Mouse (Mus musculus): Measurements from ENCODE around the gene Pdcd6ip. TPM values are rescaled to one million over a fixed set of nuclear protein-coding genes. Genes with fewer than 3 reads are reported as not detected.
A peak's percentile ranks its signal among the peaks of the same experiment; 100 is the strongest.

Gene Pdcd6ip
- total RNA-seq, 2 experiments from 2014 or later = 57.2 to 65.0 TPM

DNA sequence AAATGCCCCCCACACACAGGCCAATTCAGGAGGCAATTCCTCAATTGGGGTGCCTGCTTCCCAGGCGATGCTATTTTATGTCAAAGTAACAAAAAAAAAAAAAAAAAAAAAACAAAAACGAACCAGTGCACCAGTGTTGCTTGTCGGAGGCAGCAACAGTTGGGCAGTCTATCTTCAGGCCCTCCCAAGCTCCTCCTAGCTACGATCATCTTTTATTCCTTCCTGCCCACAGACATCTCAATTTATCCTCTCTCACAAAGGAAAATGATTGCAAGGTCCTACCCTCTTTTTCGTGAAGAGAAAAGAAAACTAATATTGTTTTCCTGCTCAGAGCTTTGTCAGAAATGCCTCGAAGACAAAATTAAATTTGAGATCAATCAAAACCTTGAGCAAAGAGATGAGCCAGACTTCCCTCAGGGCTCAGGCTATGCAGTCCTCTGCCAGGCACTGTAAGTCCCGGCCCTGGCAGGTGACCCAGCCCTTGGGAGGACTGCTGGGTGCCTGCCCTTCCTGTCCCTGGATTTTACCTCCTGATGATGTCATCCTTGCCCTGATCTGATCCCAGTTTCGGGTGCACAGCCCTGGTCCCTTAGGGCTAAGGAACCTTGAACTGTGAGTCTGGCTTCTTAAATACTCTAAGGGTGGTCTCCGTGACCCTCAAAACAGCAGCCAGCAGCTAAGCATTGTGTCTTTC is 75.6 kb downstream of the Pdcd6ip start:
- intact Hi-C loops (cut with DNase I) = no loop called here
- no peak for DNase-seq

DNA sequence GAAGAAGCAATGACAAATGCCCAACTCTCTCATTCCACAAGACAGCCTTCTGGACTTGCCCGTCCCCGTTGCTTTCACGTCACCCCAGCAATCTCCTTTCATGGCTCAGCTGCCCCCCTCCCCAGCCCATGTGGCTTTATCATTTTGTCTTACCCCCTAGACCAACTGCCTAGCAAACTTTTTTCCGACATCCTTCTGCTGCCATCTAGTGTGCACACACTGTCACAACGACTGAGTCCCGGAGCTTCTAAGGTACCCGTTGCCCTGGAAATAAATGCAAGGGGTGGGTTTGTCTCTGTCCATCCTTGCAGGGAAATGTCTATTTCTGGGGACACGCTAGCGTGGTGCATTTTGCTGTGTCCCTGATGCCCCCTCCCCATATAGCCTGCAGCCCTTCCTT is 78.4 kb downstream of the Pdcd6ip start:
- intact Hi-C loops (cut with DNase I) = loop anchor here (1.0 to 5.0 kb wide), 2 partner anchors 101 to 207 kb away; no protein-coding TSS in a partner anchor

DNA sequence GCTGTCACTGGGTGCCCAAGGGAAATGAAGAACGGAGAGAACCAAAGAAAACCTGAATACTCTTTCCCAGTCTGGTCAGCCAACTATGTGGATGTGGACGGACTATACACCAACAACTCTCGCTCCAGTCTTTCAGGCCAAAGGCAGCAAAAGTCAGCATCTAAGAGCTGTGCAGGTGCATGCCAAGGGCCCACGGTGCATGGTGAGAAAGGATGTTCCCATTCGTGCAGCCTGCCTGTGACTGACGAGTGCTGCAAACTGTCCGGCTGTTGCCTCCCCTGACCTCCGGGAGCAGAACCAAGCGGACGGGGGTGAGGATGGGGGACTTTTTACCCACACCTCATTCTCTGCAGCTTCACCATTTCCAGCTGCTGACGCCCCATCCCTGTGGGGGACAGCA is 78.9 kb downstream of the Pdcd6ip start:
- no peak for DNase-seq

More for the DNA sequence above, 78.4 kb downstream of the Pdcd6ip start:
- DNase-seq = peak in 1 of 2 experiments; percentile 20

DNA sequence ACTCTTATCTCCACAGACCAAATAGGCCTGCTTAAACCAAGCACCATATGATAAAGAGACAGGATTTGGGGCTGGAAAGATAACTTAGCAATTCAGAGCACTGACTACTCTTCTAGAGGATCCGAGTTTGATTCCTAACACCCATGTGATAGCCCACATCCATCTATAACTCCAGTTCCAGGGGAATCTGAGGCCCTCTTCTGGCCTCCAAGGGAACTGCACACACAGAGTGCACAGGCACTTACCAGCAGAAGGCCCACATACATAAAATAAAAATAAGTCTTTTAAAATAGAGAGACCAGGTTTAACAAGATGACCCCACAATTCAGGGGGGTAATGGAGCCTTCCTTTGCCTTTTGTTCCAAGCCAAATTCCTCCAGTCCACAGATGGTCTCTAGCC is 79.3 kb downstream of the Pdcd6ip start:
- intact Hi-C loops (cut with DNase I) = loop anchor here (1.0 to 5.0 kb wide), 2 partner anchors 100 to 206 kb away; no protein-coding TSS in a partner anchor
- DNase-seq = no peak

More for the DNA sequence above, 78.9 kb downstream of the Pdcd6ip start:
- intact Hi-C loops (cut with DNase I) = loop anchor here (1.0 to 5.0 kb wide), 2 partner anchors 101 to 207 kb away; no protein-coding TSS in a partner anchor

DNA sequence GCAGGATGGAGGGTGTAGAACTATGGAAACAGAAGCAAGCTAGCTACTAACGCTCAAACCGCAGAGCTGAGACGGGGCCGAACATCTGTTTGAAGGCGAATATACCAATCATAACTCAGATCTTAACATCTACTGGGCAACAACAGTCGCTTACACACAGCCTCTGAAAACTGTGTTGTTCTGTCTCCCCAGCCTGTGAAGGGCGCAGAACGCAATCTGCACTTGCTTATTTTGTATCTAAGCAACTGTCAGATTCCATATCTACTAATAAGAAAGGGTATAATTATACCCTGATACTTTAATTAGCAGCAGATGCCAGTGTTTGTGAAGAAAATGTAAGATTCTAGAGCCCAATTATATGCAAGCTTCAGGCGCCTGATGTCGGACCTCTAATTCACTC is 81.3 kb downstream of the Pdcd6ip start:
- intact Hi-C loops (cut with DNase I) = loop anchor here (5.0 kb wide), 1 partner anchor 204 kb away; no protein-coding TSS in a partner anchor
- DNase-seq = no peak

DNA sequence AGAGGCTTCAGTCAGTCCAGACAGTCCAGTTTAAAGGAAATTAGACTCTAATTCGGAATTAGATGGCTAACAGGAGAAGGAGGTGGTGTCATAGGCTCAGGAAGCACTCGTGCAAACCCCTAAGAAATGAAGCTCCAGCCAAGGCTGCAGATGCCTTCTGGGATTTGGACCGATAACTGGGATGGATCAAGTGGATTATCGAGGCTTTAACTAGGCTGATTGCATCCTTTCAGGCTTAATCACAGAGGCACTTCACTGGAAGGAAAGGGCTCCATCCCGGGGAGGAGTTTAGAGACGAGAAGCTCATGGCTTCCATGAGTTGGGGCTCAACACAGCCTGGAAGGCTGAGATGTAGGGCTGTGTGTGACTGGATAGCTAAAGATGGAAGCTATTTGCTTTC is 84.0 kb downstream of the Pdcd6ip start:
- DNase-seq = no peak
- intact Hi-C loops (cut with DNase I) = no loop called here

DNA sequence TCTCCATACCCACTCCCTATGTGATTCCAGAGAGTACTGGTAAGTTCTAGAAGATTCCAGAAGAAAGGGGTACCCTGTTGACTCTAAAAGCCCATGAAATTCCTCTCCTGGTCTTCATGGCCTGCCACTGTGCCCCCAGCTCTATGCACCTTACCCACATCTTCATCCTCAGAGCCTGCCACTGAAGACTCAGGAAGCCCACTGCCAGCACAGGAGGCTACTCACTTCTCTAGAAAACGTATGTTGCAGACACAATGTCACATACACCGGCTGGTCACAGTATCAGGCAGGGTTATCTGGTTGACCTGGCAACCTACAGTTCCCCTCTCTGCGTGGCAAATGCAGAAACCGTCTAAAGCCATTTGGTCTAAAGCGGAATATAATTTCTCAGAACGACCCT is 91.0 kb downstream of the Pdcd6ip start:
- no peak for DNase-seq
- intact Hi-C loops (cut with DNase I) = no loop called here

DNA sequence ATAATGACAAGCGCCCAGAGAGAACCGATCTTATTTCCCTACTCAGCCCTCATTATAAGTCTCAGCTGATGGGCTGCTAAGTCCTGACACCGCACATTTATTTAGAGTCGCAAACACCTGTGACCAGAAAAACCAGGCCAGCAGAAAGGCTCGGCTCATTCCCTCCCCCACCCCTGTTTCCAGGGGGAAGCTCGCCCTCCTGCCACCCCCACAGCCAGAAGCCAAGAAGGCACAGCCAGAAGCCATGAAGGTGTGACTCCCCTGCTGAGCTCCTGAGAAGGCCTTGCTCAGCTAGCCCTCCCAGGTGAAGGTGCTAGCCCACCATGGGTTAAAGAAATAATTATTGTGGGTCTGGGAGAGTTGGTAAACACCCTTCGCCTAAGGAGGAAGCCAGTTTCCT is 97.3 kb downstream of the Pdcd6ip start:
- no peak for DNase-seq
- intact Hi-C loops (cut with DNase I) = no loop called here

DNA sequence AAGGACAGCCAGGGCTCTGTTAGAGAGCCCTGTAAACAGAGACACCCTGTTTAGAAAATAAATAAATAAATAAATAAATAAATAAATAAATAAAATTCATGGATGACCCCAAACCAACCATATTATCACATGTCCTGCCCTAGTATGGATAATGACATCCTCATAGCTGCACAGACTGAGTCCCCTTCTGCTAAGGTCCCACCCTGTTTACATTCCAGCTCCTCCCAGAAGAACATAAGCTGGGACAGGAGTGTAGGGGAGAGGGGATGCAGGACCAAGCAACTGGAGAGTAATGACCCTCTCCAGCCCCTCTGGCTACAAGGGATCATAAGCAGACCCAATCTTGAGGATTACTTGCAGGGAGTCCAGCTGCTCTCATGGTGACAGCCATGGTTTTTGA is 105.9 kb downstream of the Pdcd6ip start:
- intact Hi-C loops (cut with DNase I) = no loop called here

More for the DNA sequence above, 105.9 kb downstream of the Pdcd6ip start:
- DNase-seq = no peak

Other genes with a start within 250 kb of the Pdcd6ip start
- gene Clasp2, start 33.2 kb upstream of the Pdcd6ip start, total RNA-seq (2021) = 10 to 100 TPM; 50.9 to 58.9 TPM
- gene Ubp1, start 222.7 kb upstream of the Pdcd6ip start, total RNA-seq (2021) = 10 to 100 TPM; 24.9 to 25.7 TPM

Data from heart, postnatal 36 days (tissue).